Mouse (Mus musculus) embryo, embryonic 11 days (tissue): ENCODE measurements around the gene D630045J12Rik.

ENCODE experiments used
- DNase-seq: peaks from one replicate; pipeline ENCODE4 v3.0.0-alpha.2; 2015

Gene D630045J12Rik

DNA sequence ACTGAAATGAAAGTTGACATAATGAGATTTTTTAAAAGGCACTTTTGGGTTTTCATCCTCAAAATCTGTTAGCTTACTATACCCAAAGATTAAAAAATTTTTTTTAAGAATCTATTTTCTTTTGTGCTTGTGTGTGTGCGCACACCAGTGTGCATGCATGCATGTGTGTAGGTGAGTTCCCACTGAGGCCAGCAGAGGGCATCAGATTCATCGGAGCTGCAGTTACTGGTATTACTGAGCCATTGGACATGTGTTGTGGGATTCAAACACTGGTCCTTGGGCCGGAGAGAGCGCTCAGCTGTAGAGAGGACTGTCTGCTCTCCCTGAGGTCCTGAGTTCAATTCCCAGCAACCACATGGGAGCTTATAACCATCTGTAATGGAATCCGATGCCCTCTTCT lies 123.9 kb downstream of the D630045J12Rik start:
- no peak for DNase-seq

DNA sequence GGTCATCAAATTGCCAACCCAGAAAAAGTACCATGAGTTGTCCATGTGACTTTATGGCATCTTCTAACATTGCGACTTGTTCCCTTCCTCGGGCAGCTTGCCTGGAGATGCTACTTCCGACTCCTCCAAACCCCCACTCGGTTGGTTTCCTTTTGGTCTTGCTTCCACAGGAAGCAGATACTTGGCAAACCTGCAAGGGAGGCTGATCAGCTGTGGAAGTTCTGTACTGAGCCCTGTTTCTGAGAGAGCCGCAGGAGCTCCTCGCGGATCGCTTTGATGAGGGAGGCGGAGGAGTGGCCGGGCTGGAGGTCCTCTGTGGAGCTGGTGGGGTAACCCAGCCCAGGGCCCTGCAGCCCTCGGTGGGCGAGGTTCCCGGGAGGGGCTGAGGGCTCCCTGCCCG lies 125.7 kb downstream of the D630045J12Rik start:
- no peak for DNase-seq

DNA sequence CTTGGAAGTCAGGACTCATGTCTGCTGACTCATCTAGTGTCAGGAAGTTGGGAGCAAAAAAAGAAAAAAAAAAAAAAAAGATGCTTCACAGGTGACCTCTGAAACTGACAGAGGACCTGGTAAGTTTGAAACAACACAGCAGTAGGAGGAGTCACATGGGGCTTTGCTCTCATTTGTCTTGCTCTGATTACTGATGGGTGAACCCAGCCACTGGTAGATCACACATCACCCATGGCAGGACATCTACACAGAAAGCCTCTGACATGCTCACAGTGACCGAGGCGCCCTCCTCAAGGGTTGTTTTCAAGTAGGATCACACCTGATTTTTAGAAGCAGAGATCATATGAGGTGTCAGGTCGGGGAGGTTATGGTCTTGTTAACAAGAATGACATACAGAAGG lies 128.3 kb downstream of the D630045J12Rik start:
- no peak for DNase-seq

DNA sequence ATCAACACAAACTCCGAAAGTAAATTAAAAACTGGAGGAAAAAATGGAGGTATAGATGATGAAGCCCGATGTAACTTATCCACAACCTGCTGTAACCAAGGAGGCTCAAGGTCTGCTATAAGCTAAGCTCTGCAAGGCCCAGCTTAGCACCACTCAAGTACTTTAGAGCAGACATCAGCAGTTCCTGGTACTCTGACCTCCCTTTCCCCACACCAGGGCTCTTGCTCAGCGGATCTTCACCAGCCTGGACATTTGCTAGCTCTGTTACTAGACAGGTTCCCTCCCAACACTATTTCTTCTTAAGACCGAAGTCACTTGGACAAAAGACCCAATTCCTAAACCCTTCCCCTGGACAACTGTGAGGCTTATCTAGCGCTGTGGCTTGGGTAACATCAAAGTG lies 128.9 kb downstream of the D630045J12Rik start:
- DNase-seq, result no peak

DNA sequence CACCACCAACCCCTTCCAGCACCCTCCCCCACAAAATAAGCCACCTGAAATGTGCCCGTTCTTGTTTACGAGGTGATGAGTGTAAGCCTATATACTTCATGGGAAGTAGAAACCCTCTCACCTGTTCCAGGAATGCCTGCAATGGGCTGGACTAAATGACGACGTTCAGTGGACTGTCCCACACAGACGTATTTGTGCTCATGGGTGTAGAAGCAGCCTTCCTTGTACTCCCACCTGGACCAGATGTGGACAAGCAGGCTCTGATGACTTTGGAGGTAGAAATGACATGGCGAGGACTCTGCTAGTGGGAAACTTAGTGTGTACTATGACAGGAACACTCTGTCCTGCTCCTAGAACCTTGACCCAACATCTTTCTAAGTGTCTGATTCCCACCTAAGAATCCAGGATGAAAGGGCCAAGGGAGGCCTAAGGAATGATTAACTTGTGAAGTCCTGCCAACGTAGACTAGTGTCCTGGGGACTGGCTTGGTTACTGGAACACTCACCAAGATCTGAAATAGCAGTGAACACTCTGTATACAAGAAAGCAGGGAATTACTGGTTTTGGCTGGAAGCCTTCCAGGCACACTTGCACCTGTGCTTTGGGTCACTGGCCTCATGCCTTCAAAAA lies 129.5 kb downstream of the D630045J12Rik start, which contains the start of gene Atp6v0a4:
Gene Atp6v0a4 (minus strand): TSS at position 380 of the 629 bp plus-strand sequence.
- DNase-seq, result no peak

DNA sequence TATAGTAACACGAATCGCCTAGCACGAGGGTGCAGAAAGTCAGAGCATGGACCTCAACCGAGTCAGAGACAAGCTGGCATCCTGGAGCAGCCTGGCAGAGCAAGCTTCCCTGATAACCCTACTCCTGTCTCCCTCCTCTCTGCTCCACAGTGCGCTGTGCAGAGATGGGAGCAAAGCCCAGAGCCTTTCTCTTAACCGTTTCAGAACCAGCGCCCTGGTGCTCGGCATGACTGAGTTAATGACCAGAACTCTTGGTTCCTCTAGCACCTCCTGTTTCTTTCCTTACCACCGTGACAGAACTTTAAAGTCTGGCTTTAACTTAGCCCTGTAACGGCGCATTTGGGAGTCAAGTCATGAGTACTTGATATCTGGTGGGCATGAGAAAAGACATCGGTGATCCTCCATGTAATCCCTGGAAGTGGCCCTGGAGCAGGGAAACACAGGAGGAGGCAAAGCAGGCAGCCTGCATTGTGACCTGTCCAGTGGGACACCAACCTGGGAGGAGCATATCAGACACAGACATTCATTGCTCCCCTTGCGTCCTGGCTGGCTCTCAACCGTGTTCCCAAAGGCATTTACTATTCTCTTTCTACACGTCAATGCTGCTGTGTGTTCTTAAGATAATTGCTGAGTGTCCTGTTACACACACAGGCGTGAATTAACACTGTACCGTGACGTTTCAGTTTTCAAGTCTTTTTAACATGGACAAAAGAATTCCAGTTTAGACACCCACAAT lies 130.2 kb downstream of the D630045J12Rik start:
- DNase-seq, result no peak

DNA sequence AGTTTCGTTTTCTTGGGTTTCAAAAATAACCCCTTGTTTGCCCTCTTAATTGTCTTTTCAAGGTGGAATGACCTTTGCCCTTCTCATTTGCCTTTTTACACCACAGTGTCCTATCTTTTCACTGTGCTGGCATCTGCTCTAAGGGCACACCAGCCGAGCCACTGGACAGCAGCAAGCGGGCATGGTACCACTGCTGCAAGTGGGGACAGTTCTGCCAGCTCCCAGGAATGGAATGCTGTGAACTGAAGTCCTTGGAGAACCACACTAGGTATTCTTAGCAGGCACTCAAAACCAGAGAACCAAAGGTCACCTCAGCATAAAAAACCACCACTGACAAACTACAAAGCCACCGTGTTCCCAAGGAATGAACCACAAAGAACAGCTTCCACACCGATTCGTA lies 131.0 kb downstream of the D630045J12Rik start:
- no peak for DNase-seq

DNA sequence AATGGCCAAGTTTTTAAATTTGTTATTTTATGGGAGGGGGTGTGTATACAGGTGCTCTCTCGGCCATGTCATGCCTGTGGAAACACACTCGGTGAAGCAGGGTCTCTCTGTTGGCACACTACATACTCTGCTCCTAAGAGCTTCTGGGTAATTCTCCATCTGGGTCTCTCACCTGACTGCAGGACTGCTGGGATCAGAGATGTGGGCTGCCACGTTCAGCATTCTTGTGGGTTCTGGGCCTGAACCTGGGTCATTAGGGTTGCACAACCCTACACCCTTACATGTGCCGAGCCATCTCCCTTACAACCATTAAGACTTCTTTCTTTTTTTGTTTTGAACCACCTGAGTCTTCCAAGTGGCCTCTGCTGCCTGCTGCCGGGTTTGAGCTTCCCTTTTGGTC lies 132.0 kb downstream of the D630045J12Rik start:
- DNase-seq, result no peak

DNA sequence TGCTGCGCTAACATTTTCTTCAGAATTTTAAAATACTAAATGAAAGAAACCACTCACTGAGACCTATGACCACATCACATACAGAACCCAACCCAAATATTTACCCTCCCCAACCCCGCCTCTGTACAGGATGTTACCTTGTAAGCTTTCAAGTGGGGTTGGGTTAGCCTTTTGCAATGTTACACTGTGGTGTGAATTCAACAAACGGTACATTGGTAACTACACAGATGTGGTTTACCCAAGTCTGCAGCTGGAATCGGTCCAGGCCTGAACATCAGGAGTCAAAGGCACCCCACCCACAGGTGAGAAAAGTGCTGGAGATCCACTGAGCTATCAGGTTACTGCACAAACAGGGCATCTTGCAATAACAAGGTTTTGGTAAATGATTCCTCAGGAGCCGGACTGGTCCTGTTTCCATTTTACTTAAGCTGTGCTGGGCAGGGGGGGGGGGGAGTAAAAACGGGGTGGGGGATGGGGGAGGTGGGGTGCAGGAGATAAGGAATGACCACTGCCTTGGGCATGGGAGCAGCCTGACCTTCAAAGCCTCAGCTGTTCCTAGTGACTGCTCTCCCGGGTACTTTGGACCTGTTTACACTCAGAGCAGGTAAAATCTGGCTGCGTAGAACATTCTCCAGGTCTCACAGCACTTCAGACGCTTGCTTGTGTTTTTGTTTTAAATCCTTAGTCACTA lies 133.0 kb downstream of the D630045J12Rik start:
- DNase-seq, result no peak

DNA sequence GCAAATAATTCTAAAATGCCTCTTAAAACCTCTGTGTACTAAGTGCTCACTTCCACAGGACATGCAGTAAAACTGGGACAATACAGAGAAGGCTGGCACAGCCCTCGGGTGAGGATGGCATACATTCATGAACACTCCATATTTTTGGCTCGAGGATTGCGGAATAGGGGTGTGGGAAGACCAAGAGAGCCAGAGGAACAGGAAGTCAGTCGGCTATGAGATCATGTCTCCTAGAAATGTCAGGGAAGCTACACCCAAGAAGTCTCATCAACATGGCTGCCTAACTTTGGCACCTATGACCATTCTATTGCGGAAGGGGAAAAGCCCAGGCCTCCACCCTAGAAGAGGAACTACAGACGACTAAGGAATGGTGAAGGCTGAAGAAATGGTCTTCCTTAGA lies 135.5 kb downstream of the D630045J12Rik start:
- no peak for DNase-seq

DNA sequence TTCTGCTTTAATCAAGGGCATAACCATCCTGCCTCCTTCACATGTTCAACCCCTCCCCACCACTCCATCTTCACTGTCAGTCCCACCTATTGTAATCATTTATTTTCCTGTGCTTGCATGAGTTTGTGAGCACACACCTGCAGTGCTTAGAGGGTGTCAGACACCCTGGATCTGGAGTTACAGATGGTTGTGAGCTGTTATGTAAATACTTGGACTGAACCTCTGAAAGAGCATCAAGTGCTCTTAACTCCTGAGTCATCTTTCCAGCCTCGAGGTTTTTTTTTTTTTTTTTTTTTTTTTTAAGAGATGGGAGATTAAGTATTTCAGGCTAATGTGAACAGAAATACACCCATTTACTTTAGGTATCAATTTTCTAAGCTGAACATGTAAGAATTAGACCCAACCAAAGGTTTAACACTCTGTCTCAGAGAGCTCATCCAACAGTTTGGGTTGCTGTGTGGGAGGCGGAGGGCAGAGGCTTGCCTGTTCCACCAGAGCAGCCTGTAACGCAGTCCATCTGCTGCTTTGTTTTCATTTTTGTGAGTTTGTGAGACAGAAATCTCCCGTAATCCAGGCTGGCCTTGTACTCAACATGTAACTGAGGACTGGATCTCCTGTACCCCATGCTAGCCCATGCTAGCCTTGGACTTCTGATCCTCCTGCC lies 137.6 kb downstream of the D630045J12Rik start:
- DNase-seq, result no peak

DNA sequence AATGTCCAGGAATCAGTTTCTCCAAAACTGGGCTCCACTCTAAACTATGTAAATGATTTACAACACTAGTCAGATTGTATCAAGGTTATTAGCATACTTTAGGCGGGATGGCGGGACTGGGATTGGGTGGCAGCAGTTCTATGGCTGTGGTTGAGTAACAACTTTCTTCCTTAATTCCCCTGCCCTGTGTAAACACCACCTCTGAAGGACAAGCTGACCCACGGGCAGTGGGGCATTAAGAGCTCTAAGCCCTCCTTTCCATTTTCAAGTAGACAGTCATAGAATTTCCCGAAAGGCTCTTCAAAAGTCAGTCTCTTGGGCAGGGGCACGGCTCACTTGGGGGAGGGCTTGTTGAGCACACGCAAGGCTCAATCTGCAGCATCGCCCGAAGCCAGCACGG lies 142.9 kb downstream of the D630045J12Rik start:
- no peak for DNase-seq

DNA sequence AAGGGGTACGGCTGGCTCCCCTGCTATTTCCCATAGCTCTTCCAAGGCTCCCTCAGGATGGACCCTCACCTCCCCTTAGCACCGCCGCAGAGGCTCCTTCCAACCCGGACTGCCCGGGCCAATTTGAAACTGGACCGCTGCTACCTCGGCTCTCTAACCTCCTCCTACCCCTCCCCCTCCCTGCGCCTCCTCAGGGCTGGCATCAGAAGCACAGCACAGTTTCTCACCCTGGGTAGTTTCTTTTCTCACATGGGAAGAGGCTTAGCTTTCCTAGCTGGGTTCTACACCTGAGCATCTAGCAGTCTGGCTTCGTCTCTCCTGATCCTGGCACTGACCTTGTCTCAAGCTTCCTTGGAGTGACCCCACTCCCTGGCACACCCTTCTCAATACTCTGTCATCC lies 143.9 kb downstream of the D630045J12Rik start:
- DNase-seq, result peak; percentile 25

DNA sequence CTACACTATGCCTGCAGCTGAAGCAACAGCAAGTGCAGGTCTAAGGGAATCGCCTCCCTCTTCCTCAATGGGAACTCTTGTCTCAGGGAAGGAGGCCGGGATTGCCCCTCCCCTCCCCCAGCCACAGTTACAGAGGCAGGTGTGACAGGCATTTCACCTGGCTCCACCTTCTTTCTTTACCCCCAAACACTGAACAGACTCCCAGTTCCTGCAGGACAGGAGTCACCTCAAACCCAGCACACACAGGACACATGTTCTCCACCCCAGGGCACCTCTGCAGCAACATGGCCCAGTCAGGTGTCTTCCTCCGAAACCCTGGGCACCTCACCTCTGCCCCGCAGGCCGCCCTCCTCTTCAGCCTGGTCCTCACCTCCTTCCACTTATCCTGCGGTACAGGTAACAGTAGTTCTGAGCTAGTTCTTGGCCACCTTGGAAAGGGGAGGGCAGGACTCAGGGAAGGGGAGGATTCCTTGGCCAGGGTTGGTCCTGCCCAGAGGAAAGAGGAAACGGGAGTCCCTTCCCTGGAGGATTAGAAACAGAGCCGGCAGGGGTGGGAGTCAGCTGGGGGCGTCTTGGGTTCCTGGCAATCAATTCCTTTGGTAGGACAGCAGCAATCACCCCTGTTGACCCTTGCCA lies 144.5 kb downstream of the D630045J12Rik start, which contains the start of gene Tmem213:
Gene Tmem213 (plus strand): TSS at position 96 of the 636 bp plus-strand sequence.
- no peak for DNase-seq

DNA sequence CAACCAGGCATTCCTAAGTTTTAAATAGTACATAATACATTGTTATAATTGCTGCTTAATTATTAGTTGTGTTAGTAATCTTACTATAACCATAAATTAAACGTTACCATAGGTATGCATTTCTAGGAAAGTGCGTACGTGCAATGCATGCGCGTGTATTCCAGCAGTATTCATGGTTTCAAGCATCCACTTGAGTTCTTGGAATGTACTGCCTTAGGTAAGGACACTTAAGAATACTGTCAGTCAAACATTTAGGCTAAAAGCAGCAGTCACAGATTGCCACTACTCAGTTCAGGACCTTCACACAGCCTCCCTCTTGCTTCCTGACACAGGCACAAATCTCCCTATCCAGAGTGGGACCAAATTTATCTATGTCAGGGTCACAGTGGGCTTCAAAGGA lies 145.4 kb downstream of the D630045J12Rik start:
- no peak for DNase-seq

DNA sequence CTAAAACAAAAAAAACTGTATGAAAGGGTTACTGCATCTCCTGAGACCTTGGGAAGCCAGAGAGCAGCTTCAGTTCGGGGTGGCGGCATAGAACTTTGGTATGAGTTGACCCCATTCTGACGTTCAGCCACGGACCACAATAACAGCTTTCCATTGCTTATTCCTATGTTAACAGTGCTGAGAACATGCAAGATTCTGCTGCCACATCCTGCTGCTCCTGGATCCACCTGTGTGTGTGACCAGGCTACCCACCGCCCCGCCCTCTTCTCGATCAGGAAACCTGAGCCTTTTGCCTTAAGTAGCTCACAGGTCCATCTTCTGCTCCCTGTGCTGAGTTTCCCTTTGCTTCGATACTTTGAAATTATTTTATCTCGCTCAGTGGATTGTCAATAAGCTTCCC lies 147.9 kb downstream of the D630045J12Rik start:
- no peak for DNase-seq

DNA sequence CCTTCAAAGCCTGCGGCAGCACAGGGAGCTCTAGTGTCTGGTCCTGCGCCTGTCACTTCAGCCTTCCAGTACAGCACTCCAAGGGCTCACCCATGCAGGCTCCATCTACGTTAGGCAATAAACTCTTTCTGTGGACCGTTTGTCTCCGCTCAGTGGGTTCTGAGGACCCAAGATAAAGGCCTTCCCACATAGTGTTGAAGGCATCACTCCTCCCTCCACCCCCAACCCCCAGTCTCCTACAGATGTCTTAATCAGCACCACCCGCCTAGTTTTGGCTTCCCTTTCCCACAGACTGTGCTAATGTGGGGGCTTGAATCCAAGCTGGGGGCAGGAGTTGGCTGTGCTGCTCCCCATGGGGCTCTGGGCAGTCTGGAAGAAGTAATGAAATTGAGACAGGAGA lies 150.0 kb downstream of the D630045J12Rik start:
- DNase-seq, result no peak

DNA sequence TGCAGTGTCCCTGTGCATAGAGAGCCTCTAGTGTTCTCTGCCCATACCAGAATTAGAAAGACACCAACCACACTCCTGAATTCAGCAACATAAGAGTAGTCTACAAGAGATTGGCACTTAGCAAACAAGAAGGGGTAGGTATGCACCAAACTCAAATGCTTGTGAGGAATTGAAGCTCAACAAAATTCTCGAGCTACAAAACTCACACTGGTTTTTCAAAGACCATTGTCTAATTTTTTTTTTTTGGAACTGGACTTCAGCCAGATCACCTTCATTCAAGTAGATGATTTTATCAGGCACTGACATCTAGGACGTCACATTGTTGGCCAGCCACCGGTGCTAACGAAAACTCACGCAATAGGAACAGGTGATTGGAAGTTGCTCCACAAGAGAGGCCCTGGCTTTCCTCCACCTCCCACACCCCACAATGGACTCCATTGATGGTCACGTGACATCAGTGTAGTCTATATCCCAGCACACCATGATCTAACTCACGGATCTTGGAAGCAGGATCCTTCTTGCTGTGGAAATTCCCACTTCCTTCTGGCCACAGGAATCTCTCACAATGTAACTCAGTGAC lies 151.5 kb downstream of the D630045J12Rik start:
- no peak for DNase-seq

DNA sequence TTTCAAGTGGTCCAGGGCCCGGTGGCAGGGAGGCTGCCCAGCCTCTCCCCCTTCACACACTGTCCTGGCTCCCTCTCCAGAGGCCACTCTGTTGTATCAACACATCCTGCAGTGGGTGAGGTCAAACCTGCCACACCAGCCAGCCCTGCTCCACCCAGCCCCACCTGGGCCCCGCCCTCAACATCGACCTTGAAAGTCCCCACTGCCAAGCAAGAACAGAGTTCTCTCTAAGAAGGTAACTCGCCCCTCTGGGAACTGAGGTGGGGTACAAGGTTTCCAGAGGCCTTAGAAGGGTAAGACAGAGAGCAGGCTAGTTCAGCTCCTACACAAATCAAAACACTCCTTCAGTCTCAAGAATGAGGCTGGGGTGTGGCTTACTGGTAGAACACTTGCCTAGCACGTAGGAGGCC lies 156.8 kb downstream of the D630045J12Rik start:
- DNase-seq, result no peak

DNA sequence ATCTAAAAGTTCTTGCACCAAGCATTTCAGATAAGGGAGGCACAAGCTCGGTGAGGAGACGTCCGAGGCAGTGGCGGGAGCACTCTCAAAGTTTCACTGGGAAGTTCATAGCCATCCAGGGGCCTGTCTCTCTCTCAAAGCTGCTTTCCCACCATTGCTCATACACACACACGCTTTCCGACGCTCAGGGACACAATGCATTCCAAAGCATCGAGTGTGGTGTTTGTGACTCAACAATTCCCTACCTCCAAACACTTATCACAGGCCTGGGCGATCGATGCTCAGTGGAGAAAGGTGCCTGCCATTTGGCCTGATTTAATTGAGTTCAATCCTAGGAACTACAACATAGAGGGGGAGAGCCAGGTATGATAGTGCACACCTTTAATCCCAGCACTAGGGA lies 159.1 kb downstream of the D630045J12Rik start:
- DNase-seq, result no peak

DNA sequence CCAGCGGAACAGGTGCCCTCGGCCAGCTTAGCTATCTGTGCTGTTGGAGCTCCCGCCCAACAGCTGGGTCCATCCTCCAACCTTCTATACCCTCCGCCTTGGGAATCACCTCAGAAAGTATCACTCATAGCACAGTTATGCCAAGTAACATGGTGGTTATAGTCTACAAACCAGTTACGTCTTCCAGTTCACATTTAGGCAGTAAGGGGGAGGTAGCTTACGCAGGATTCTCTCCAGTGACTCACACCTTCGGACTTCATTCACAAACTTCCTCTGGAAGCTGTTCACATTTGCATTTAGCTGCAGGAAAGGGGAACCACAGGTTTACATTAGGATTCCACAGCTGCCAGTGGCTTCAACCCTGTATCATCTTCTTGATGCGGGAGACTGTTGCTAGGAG lies 161.3 kb downstream of the D630045J12Rik start:
- DNase-seq, result no peak

DNA sequence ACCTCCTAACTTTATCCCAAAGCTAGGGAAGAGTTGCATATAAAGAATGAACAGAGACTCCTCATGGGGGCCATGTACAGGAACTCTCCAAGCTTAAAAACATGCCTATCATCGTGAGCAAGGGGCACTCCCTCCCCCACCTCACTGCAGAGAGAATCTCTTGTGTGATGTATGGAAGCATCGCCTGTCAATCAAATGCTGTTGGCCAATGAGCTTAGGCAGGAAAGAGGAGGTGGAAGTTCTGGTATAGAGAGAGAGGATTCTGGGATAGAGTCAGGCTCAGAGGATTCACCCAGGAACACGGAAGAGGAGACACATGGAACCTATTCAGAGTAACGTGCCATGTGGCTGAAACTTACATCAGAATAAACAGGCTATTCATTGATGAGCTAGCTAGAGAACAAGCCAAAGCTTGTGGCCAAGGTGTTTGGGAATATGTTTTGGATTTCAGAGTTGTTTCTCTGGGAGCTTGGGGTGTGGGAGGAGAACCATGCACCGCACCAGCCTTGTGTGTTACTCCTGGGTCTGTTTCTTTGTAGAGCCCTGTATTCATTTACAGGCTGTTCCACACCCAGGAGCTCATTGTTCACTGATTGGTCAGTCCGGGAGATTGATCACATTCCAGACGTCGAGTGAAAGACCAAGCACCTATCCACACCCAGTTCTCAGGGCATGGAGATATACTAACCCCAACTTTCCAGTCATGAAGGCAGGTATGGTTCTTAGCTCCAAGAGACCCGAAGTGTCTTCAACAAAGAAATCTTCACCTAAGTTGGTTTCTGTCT lies 166.4 kb downstream of the D630045J12Rik start:
- no peak for DNase-seq
